Mouse (Mus musculus): ENCODE results near the gene Ntf5.
"Not testable (repeated sequence)": the region's sequence is repeated elsewhere in the genome, so short reads cannot be mapped to it uniquely, and the experiment has no call there.

Ntf5 gene

GRCm38 (mm10) chr7:45460860-45461314 lies 47.4 kb downstream of the Ntf5 start:
- Histone ChIP-seq H3K4me1 (replicated peaks; ENCODE audit: low read depth, low read length) (peaks cover 67% of the 10 kb centered on the region), H3K4me3 (replicated peaks; ENCODE audit: low read length) (peak overlapping the region; percentile 76), H3K36me3 (ENCODE audit: insufficient read depth, low read length) (peaks cover 83% of the 10 kb centered on the region), H3K27me3 (ENCODE audit: insufficient read depth, low read length) (no peaks in the 10 kb centered on the region), H3K9me3 (ENCODE audit: low read length) (no peaks in the 10 kb centered on the region)
- TF ChIP-seq NANOG (IDR thresholded peaks at IDR 0.05; ENCODE audit: borderline replicate concordance, low read length) (no peak), CTCF (conservative IDR thresholded peaks at IDR 0.05; ENCODE audit: low read length) (no peak), POU5F1 (IDR thresholded peaks at IDR 0.05; ENCODE audit: borderline replicate concordance, low read length) (no peak)

GRCm38 (mm10) chr7:45461326-45461725 lies 47.8 kb downstream of the Ntf5 start:
- Histone ChIP-seq H3K4me3 (replicated peaks; ENCODE audit: low read length) (peak overlapping the region; percentile 76), H3K27me3 (ENCODE audit: insufficient read depth, low read length) (no peaks in the 10 kb centered on the region), H3K36me3 (ENCODE audit: insufficient read depth, low read length) (peaks cover 82% of the 10 kb centered on the region), H3K9me3 (ENCODE audit: low read length) (no peaks in the 10 kb centered on the region), H3K4me1 (replicated peaks; ENCODE audit: low read depth, low read length) (peaks cover 62% of the 10 kb centered on the region)
- TF ChIP-seq NANOG (IDR thresholded peaks at IDR 0.05; ENCODE audit: borderline replicate concordance, low read length): no peak
- TF ChIP-seq CTCF (conservative IDR thresholded peaks at IDR 0.05; ENCODE audit: low read length): no peak
- TF ChIP-seq POU5F1 (IDR thresholded peaks at IDR 0.05; ENCODE audit: borderline replicate concordance, low read length): no peak

GRCm38 (mm10) chr7:45461781-45462180 lies 48.3 kb downstream of the Ntf5 start:
- H3K4me3 ChIP-seq (replicated peaks; ENCODE audit: low read length): peak overlapping the region; percentile 75
- TF ChIP-seq NANOG (IDR thresholded peaks at IDR 0.05; ENCODE audit: borderline replicate concordance, low read length) (no peak), CTCF (conservative IDR thresholded peaks at IDR 0.05; ENCODE audit: low read length) (no peak), POU5F1 (IDR thresholded peaks at IDR 0.05; ENCODE audit: borderline replicate concordance, low read length) (no peak)

GRCm38 (mm10) chr7:45462325-45462724 lies 48.8 kb downstream of the Ntf5 start:
- peaks cover 74% of the 10 kb centered on the region for H3K36me3 ChIP-seq (ENCODE audit: insufficient read depth, low read length)
- H3K4me1 ChIP-seq (replicated peaks; ENCODE audit: low read depth, low read length): peaks cover 58% of the 10 kb centered on the region
- H3K9me3 ChIP-seq (ENCODE audit: low read length): no peaks in the 10 kb centered on the region
- H3K27me3 ChIP-seq (ENCODE audit: insufficient read depth, low read length): no peaks in the 10 kb centered on the region
- peak overlapping the region; percentile 75 for H3K4me3 ChIP-seq (replicated peaks; ENCODE audit: low read length)
- TF ChIP-seq NANOG (IDR thresholded peaks at IDR 0.05; ENCODE audit: borderline replicate concordance, low read length): no peak
- TF ChIP-seq CTCF (conservative IDR thresholded peaks at IDR 0.05; ENCODE audit: low read length): no peak
- TF ChIP-seq POU5F1 (IDR thresholded peaks at IDR 0.05; ENCODE audit: borderline replicate concordance, low read length): no peak

More at GRCm38 (mm10) chr7:45461781-45462180, 48.3 kb downstream of the Ntf5 start:
- Histone ChIP-seq H3K4me1 (replicated peaks; ENCODE audit: low read depth, low read length) (peaks cover 58% of the 10 kb centered on the region), H3K9me3 (ENCODE audit: low read length) (no peaks in the 10 kb centered on the region), H3K27me3 (ENCODE audit: insufficient read depth, low read length) (no peaks in the 10 kb centered on the region), H3K36me3 (ENCODE audit: insufficient read depth, low read length) (peaks cover 79% of the 10 kb centered on the region)

GRCm38 (mm10) chr7:45462868-45463267 lies 49.4 kb downstream of the Ntf5 start:
- peak overlapping the region; percentile 99 for H3K4me3 ChIP-seq (replicated peaks; ENCODE audit: low read length)
- TF ChIP-seq CTCF (conservative IDR thresholded peaks at IDR 0.05; ENCODE audit: low read length): peak; percentile 47; the same call in 1 of the 2 replicates
- not testable (repeated sequence) for H3K27me3 ChIP-seq (ENCODE audit: insufficient read depth, low read length); H3K9me3 ChIP-seq (ENCODE audit: low read length)
- H3K4me1 ChIP-seq (replicated peaks; ENCODE audit: low read depth, low read length): peaks cover 62% of the 10 kb centered on the region
- H3K36me3 ChIP-seq (ENCODE audit: insufficient read depth, low read length): peaks cover 68% of the 10 kb centered on the region

- TF ChIP-seq CTCF (conservative IDR thresholded peaks at IDR 0.05; ENCODE audit: low read length) (no peak), NANOG (IDR thresholded peaks at IDR 0.05; ENCODE audit: borderline replicate concordance, low read length) (no peak), POU5F1 (IDR thresholded peaks at IDR 0.05; ENCODE audit: borderline replicate concordance, low read length) (no peak)
- H3K4me3 ChIP-seq (replicated peaks; ENCODE audit: low read length): peak overlapping the region; percentile 99
- no peaks in the 10 kb centered on the region for H3K27me3 ChIP-seq (ENCODE audit: insufficient read depth, low read length)
- H3K4me1 ChIP-seq (replicated peaks; ENCODE audit: low read depth, low read length): peaks cover 65% of the 10 kb centered on the region
- H3K36me3 ChIP-seq (ENCODE audit: insufficient read depth, low read length): peaks cover 56% of the 10 kb centered on the region
- no peaks in the 10 kb centered on the region for H3K9me3 ChIP-seq (ENCODE audit: low read length)
Measured at GRCm38 (mm10) chr7:45463987-45464778, 50.7 kb downstream of the Ntf5 start.

- TF ChIP-seq CTCF (conservative IDR thresholded peaks at IDR 0.05; ENCODE audit: low read length): no peak
- TF ChIP-seq NANOG (IDR thresholded peaks at IDR 0.05; ENCODE audit: borderline replicate concordance, low read length): no peak
- no peak for TF ChIP-seq POU5F1 (IDR thresholded peaks at IDR 0.05; ENCODE audit: borderline replicate concordance, low read length)
- Histone ChIP-seq H3K27me3 (ENCODE audit: insufficient read depth, low read length) (no peaks in the 10 kb centered on the region), H3K4me3 (replicated peaks; ENCODE audit: low read length) (peak overlapping the region; percentile 99), H3K9me3 (ENCODE audit: low read length) (no peaks in the 10 kb centered on the region), H3K4me1 (replicated peaks; ENCODE audit: low read depth, low read length) (peaks cover 64% of the 10 kb centered on the region), H3K36me3 (ENCODE audit: insufficient read depth, low read length) (peaks cover 53% of the 10 kb centered on the region)
Measured at GRCm38 (mm10) chr7:45465112-45465511, 51.6 kb downstream of the Ntf5 start.

- Histone ChIP-seq H3K36me3 (ENCODE audit: insufficient read depth, low read length) (peaks cover 49% of the 10 kb centered on the region), H3K4me3 (replicated peaks; ENCODE audit: low read length) (peak overlapping the region; percentile 99), H3K4me1 (replicated peaks; ENCODE audit: low read depth, low read length) (peaks cover 60% of the 10 kb centered on the region), H3K9me3 (ENCODE audit: low read length) (no peaks in the 10 kb centered on the region), H3K27me3 (ENCODE audit: insufficient read depth, low read length) (no peaks in the 10 kb centered on the region)
- TF ChIP-seq POU5F1 (IDR thresholded peaks at IDR 0.05; ENCODE audit: borderline replicate concordance, low read length) (no peak), CTCF (conservative IDR thresholded peaks at IDR 0.05; ENCODE audit: low read length) (no peak), NANOG (IDR thresholded peaks at IDR 0.05; ENCODE audit: borderline replicate concordance, low read length) (no peak)
Measured at GRCm38 (mm10) chr7:45465549-45465948, 52.1 kb downstream of the Ntf5 start.
